Mouse (Mus musculus) kidney, adult 2 months (tissue): ENCODE measurements at regions not wholly inside any gene's neighbourhood (a gene's known extent, or its start where the extent isn't known, plus 50 kb on each side); places are given as distances from the start of the nearest gene placed in this dataset.

ENCODE experiments used
- DNase-seq: peaks from one replicate; pipeline ENCODE4 v3.0.0; 2021
- H3K27ac ChIP-seq: fragments of 200-500 bp; 2 replicates; pipeline ENCODE4 v1.5.1; 2012; ENCODE audit warnings: low read depth, low read length, control low read depth, inconsistent platforms; ENCODE audit not compliant: insufficient read depth
- H3K27me3 ChIP-seq: fragments of 200-500 bp; replicated peaks from 2 replicates; pipeline ENCODE4 v1.6.1; 2012; ENCODE audit warnings: mild to moderate bottlenecking, moderate library complexity, low read length, inconsistent platforms; ENCODE audit not compliant: control insufficient read depth, insufficient read depth
- H3K36me3 ChIP-seq: fragments of 200-500 bp; 2 replicates; pipeline ENCODE4 v1.6.1; 2012; ENCODE audit warnings: mild to moderate bottlenecking, moderate library complexity, low read length, inconsistent platforms; ENCODE audit not compliant: control insufficient read depth, insufficient read depth
- H3K4me1 ChIP-seq: fragments of 200-500 bp; 2 replicates; pipeline ENCODE4 v1.6.1; 2011; ENCODE audit warnings: low read length; ENCODE audit not compliant: control insufficient read depth, insufficient read depth
- H3K4me3 ChIP-seq: fragments of 200-500 bp; 2 replicates; pipeline ENCODE4 v1.5.1; 2011; ENCODE audit warnings: mild to moderate bottlenecking, low read depth, low read length, control low read depth; ENCODE audit not compliant: insufficient read depth
- CTCF ChIP-seq: fragments of 200-500 bp; conservative IDR thresholded peaks from 2 replicates; pipeline ENCODE4 v1.5.1; 2011; ENCODE audit warnings: low read depth, mild to moderate bottlenecking, control low read depth, low read length, moderate library complexity, mixed read lengths; ENCODE audit not compliant: insufficient read depth, insufficient read length
- POLR2A ChIP-seq: fragments of 200-500 bp; IDR thresholded peaks from one replicate; pipeline ENCODE4 v1.6.1; 2011; ENCODE audit warnings: low read depth, low read length, control low read depth
- WGBS: fragments of 180-500 bp; shearing (Covaris S2); methylation state at CpG from one replicate; pipeline ENCODE4 v1.1.7; 2018; 5-methylcytosine and 5-hydroxymethylcytosine counted together

- no peak for DNase-seq
- 90% methylated on average over 1 of the region's 1 CpGs for WGBS
- Histone ChIP-seq H3K36me3 (no peaks in the 10 kb centered on the region), H3K27me3 (no peaks in the 10 kb centered on the region), H3K4me1 (no peaks in the 10 kb centered on the region), H3K27ac (no peak overlapping the region), H3K4me3 (no peak overlapping the region)
- TF ChIP-seq POLR2A (no peak), CTCF (no peak)
Observed at GRCm38 (mm10) chr10:24463873-24464272, 131.4 kb upstream of the Ccn2 start.

GRCm38 (mm10) chr10:24464377-24464776, 130.9 kb upstream of the Ccn2 start:
- no peak overlapping the region for H3K4me3 ChIP-seq
- DNase-seq: no peak

DNA sequence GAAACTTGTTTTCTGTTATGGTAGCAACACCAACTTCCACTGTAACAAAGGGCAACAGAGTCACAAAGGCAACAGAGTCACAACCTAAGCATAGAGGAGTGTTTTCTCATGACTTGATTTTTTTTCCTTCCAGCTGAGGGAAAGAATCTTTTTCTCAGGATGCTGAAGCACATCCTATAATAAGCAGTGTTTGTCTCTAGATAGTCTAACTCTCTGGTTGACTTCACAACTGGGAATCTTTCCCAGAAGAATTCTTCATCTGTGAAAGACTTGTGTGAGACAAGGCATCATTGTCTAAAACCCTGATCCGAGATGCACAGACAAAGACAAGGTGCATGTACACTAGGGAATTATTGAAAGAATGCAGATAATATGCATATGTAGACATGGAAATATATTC, 125.5 kb upstream of the Ccn2 start:
- WGBS: 91% methylated on average over 1 of the region's 1 CpGs

More at GRCm38 (mm10) chr10:24464377-24464776, 130.9 kb upstream of the Ccn2 start:
- Histone ChIP-seq H3K36me3 (no peaks in the 10 kb centered on the region), H3K27ac (no peak overlapping the region), H3K4me1 (no peaks in the 10 kb centered on the region), H3K27me3 (no peaks in the 10 kb centered on the region)
- TF ChIP-seq POLR2A: no peak
- TF ChIP-seq CTCF: no peak
- 58% methylated on average over 3 of the region's 3 CpGs for WGBS

GRCm38 (mm10) chr10:24471521-24471920, 123.7 kb upstream of the Ccn2 start:
- Histone ChIP-seq H3K27ac (no peak overlapping the region), H3K4me3 (no peak overlapping the region), H3K27me3 (no peaks in the 10 kb centered on the region), H3K36me3 (no peaks in the 10 kb centered on the region), H3K4me1 (no peaks in the 10 kb centered on the region)
- no peak for TF ChIP-seq POLR2A
- no peak for TF ChIP-seq CTCF
- whole genome bisulfite sequencing: 63% methylated on average over 2 of the region's 2 CpGs
- DNase-seq: peak; percentile 55

More for the DNA sequence above, 125.5 kb upstream of the Ccn2 start:
- Histone ChIP-seq H3K4me3 (no peak overlapping the region), H3K27ac (no peak overlapping the region), H3K27me3 (no peaks in the 10 kb centered on the region), H3K36me3 (no peaks in the 10 kb centered on the region), H3K4me1 (no peaks in the 10 kb centered on the region)
- TF ChIP-seq POLR2A (no peak), CTCF (no peak)
- no peak for DNase-seq

GRCm38 (mm10) chr10:24476288-24476687, 119.0 kb upstream of the Ccn2 start:
- TF ChIP-seq CTCF (no peak), POLR2A (no peak)
- Histone ChIP-seq H3K4me1 (no peaks in the 10 kb centered on the region), H3K4me3 (no peak overlapping the region), H3K27ac (no peak overlapping the region), H3K36me3 (no peaks in the 10 kb centered on the region), H3K27me3 (no peaks in the 10 kb centered on the region)
- DNase-seq: no peak

DNA sequence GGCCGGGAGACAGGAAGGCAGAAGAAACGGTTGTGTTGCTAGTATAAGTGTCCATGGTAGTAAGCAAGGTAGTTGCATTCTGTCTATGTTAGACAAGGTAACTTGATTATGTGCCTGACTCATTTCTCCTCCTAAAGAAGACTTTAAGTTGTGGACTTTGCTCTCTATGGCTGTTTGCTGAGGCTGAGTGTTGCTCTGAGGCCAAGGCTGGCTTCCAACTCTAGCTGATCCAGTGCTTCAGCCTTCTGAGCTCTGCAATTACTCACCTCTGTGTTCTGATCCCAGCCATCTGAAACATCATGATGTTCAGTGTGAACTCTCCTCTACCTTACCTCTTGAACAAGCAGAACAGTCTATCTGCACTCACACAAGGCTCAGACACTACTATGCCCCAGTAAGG, 116.7 kb upstream of the Ccn2 start:
- TF ChIP-seq POLR2A (no peak), CTCF (no peak)
- no peak for DNase-seq
- H3K4me1 ChIP-seq: no peaks in the 10 kb centered on the region
- WGBS: 97% methylated on average over 2 of the region's 2 CpGs
- no peak overlapping the region for H3K27ac ChIP-seq
- no peaks in the 10 kb centered on the region for H3K27me3 ChIP-seq
- no peak overlapping the region for H3K4me3 ChIP-seq
- no peaks in the 10 kb centered on the region for H3K36me3 ChIP-seq

GRCm38 (mm10) chr10:24479148-24479547, 116.1 kb upstream of the Ccn2 start:
- Histone ChIP-seq H3K36me3 (no peaks in the 10 kb centered on the region), H3K27ac (no peak overlapping the region), H3K4me3 (no peak overlapping the region), H3K27me3 (no peaks in the 10 kb centered on the region), H3K4me1 (no peaks in the 10 kb centered on the region)
- WGBS: 81% methylated on average over 11 of the region's 11 CpGs
- no peak for DNase-seq
- TF ChIP-seq CTCF (no peak), POLR2A (no peak)

DNA sequence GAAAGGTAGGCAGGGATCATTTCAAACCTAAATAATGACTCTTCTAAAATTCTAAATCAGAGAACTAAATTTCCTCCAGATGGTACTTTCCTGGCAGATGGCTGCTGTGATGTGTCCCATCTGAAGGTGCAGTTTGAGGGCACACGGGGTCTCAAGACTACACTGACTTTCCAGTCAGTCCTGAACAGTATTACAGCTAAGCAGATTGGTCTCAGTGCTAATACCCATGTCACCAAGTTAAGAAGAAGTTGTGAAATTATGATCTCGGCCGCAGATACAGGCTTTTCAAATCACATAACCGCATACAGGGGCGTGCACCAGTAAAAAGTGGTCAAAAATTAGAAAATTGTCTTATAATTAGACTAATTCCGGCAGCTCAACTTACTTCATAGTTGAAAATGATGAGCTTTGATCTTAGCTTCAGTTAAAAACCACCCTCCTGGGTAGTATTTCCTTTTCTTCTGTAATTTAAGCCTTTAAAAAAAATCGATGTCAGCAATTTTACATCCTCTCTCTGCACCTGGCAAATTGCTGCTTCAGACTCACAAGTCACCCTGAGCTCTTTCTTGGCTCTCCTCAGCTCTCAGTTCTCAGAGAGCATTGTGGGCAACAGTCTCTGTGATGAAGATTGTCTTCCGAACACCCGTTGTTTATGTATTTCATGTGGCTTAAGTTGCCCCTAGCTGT, 113.2 kb upstream of the Ccn2 start:
- no peaks in the 10 kb centered on the region for H3K36me3 ChIP-seq
- H3K27ac ChIP-seq: no peak overlapping the region
- no peaks in the 10 kb centered on the region; the same call in 1 of the 2 replicates for H3K4me1 ChIP-seq
- no peaks in the 10 kb centered on the region for H3K27me3 ChIP-seq
- no peak for TF ChIP-seq POLR2A
- no peak for DNase-seq
- H3K4me3 ChIP-seq: no peak overlapping the region
- 67% methylated on average over 9 of the region's 9 CpGs for WGBS
